Mouse (Mus musculus) bone marrow, adult 2 months (tissue): Measurements from ENCODE around the gene Trpv2. TPM values are rescaled to one million over a fixed set of nuclear protein-coding genes. Genes with fewer than 3 reads are reported as not detected.

Experiments
- H3K27ac ChIP-seq: fragments of 200-500 bp; 2 replicates; pipeline ENCODE4 v1.5.1; 2012; ENCODE audit warnings: low read depth, mild to moderate bottlenecking, control low read depth, inconsistent platforms, low read length; ENCODE audit not compliant: control insufficient read depth, poor library complexity, insufficient read depth
- H3K4me1 ChIP-seq: fragments of 200-500 bp; 2 replicates; pipeline ENCODE4 v1.6.1; 2011; ENCODE audit warnings: low read length; ENCODE audit not compliant: control insufficient read depth, insufficient read depth
- H3K4me3 ChIP-seq: fragments of 200-500 bp; replicated peaks from 2 replicates; pipeline ENCODE3; 2011; ENCODE audit warnings: mild to moderate bottlenecking, low read depth, low read length, control low read depth; ENCODE audit not compliant: control insufficient read depth
- CTCF ChIP-seq: fragments of 200-500 bp; IDR thresholded peaks from 2 replicates; pipeline ENCODE4 v1.5.1; 2011; ENCODE audit warnings: low read length, control low read depth; ENCODE audit not compliant: control insufficient read depth, insufficient read depth
- POLR2A ChIP-seq: fragments of 200-500 bp; IDR thresholded peaks from 2 replicates; pipeline ENCODE4 v1.6.1; 2011; ENCODE audit warnings: low read depth, mild to moderate bottlenecking, control low read depth, low read length, borderline replicate concordance; ENCODE audit not compliant: control insufficient read depth
- WGBS: fragments of 180-500 bp; shearing (Covaris S2); methylation state at CpG from one replicate; pipeline ENCODE4 v1.1.7; 2018; 5-methylcytosine and 5-hydroxymethylcytosine counted together
- polyA plus RNA-seq: library from polyadenylated mRNA; stranded (reverse); fragments of >200 nt; gene quantifications from 2 replicates; pipeline ENCODE4 v1.2.4, GENCODE M21; 2011; ENCODE audit warnings: low replicate concordance; ENCODE audit not compliant: missing spikeins, insufficient read depth, insufficient read length

Gene Trpv2
- polyA plus RNA-seq, 1 experiment = 22.0 TPM

DNA sequence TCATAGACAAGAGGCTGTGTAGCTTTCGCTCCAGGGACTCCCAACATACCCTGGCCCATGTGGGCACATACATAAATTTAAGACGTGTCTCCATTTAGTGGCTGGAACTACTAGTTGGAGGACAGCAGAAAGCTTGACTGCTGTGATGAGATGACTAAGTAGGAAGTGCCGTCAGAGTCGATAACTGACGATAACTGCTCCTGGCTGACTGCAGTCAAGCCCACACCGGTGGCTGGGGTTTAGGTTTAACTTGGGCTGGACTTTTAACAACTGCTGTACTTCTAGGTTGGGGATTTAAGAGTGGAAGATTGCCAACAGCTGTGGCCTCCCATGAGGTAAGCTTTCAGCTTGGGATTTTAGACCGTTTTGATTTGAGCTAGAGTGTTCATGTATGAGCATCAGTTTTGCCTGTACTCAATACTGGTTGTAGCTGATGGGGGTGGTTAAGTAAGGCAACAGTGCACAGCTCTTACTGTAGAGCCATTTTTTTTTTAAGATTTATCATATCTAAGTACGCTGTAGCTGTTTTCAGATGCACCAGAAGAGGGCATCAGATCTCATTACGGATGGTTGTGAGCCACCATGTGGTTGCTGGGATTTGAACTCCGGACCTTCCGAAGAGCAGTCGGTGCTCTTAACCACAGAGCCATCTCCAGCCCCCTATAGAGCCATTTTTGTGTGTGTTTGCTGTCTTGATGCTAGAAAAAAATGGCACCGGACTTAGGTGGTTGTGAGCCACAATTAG, 29.2 kb downstream of the Trpv2 start:
- H3K4me1 ChIP-seq = no peaks in the 10 kb centered on the region; the same call in 1 of the 2 replicates
- H3K4me3 ChIP-seq = peak overlapping the region; percentile 80
- TF ChIP-seq CTCF (no peak), POLR2A (no peak)
- WGBS = under 1% methylated on average over 13 of the region's 13 CpGs
- H3K27ac ChIP-seq = peak overlapping the region; percentile 95

DNA sequence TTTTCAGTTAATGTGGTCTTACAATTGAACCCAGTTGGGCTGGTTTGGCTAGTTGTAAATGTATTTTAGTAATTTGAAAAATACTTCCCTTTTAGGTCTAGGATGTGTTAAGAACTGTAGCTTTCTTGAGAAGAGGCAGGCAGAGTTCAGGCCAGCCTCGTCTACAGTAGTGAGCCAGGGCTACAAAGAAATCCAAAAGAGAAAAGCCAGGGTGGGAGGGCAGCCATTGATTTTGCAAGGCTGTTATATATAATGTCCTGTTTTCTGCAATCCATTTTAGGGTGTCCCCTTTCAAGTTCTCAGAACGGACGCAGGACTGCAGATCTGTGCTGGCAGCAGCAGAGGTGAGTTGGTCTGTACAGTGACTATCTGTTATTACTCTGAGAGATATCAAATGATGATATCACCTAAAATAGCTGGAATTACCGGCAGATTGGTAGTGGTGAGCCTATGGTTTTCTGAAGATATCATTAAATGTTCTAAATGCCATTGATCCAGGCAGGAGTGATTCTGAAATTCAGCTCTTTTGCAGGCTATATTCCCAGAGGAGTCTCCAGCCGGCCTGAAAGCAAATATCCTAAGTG, 29.9 kb downstream of the Trpv2 start:
- no peaks in the 10 kb centered on the region; the same call in 1 of the 2 replicates for H3K4me1 ChIP-seq
- WGBS = 26% methylated on average over 5 of the region's 5 CpGs
- TF ChIP-seq POLR2A (no peak), CTCF (no peak)
- H3K4me3 ChIP-seq = peak overlapping the region; percentile 36
- H3K27ac ChIP-seq = no peak overlapping the region

DNA sequence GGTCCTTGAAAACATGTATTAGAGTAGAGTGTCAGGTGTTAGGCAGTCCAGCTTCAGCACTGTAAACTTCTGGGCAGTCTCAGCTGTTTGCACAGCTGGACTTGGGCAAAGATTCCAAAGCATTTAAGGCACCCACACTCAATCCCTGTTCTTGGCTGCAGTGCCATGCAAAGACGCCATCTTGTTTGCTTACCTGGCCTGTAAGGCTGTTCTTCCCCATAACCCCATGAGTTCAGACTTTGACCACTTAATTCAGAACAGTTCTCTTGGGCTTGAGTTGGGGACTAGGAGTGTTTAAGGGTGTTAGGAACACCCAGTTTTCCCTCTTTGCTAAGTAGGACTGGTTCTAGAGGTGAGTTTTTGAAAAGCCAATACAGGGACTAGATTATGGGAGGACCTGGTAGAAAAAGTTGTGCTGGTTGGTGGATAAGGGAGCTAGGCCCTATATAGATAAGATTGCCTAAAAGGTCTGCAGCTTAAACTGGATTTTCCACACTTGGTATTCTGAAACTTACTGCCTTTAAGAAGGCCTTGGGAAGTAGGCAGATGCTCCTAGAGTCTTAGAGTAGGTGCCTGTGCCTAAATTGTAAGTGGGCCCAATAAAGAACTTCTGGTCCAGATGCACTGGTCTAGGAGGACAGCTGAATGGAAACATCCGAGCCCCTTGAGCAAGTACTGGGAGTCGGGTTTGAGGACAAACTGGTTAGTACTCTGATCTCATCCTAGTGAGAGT, 30.8 kb downstream of the Trpv2 start:
- Histone ChIP-seq H3K4me3 (no peak overlapping the region), H3K4me1 (no peaks in the 10 kb centered on the region; the same call in 1 of the 2 replicates), H3K27ac (no peak overlapping the region)
- TF ChIP-seq POLR2A (no peak), CTCF (no peak)
- 66% methylated on average over 3 of the region's 3 CpGs for WGBS

DNA sequence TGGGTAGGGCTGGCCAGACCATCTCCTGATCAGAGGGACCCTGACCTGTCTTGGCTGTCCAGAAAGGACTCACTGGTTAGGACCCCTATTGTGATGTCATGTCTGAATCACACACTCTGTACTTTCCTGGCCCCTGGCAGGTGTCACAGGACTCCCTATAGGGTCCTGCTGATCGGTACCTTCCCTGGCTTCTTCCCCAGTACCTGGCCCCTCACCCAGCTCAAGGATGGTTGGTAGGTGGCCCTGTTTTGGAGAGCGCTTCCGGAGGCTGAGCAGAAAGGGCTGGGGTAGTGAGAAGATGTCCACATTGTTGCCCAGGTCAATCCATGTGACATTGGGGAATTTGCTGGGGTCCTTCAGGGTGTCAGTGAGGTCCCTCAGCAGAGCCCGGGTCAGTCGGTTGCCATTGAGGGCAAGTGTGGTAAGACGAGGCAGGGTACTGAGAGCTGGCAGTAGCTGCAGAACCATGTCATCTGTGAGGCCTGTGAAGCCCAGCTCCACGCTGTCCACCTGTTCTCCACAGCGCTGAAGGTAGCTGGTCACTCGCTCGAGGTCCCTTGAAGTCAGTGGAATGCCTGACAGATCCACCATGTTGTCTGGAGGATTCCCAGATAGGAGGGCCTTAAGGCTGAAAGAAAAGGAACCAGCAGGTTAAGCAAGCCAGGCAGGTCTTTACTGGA, 31.5 kb downstream of the Trpv2 start:
- no peak overlapping the region for H3K4me3 ChIP-seq
- no peak overlapping the region for H3K27ac ChIP-seq
- no peaks in the 10 kb centered on the region; the same call in 1 of the 2 replicates for H3K4me1 ChIP-seq
- no peak for TF ChIP-seq POLR2A
- WGBS = 77% methylated on average over 10 of the region's 10 CpGs

DNA sequence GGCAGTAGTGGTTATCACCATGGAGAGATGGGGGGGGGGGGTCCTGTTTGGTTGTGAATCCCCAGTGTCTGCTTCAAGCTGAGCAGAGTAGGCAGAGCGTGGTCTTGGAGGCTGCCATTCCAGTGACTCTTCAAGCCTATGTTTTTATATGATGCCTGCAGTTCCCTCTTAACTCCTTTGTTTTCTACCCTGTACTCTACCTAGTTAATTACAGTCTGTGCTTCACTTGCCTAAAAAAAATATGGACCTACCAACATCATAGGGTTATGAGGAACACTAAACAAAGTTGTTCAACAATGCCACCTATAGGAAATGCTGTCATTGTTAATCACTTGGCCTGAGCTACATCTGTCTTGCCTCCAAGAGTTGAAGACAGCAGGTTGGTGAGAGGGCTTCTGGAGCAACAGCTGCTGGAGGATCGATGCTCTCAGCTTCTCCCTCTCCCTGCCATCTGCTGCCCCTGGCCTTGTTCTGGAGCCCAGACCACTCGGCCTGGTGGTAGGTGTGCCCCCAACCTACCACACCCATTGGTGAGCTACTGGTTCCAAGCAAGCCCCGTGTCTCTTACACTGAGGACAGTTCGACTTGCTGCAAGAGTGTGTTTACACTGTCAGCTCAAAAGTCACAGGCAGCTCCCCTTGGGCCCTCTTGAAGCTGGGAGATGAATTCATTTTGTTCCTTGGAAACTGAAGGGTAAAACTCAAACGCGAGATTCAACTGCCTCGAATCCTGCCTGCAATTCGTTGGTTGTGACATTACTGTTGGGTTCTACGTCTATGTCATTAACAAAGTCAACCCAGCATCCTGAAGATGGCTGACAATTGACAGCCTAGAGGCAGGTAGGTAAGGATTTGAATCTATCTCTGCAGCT, 32.2 kb downstream of the Trpv2 start:
- TF ChIP-seq POLR2A = no peak
- no peak for TF ChIP-seq CTCF
- 64% methylated on average over 10 of the region's 10 CpGs for WGBS
- H3K27ac ChIP-seq = no peak overlapping the region
- no peaks in the 10 kb centered on the region; the same call in 1 of the 2 replicates for H3K4me1 ChIP-seq
- no peak overlapping the region for H3K4me3 ChIP-seq

DNA sequence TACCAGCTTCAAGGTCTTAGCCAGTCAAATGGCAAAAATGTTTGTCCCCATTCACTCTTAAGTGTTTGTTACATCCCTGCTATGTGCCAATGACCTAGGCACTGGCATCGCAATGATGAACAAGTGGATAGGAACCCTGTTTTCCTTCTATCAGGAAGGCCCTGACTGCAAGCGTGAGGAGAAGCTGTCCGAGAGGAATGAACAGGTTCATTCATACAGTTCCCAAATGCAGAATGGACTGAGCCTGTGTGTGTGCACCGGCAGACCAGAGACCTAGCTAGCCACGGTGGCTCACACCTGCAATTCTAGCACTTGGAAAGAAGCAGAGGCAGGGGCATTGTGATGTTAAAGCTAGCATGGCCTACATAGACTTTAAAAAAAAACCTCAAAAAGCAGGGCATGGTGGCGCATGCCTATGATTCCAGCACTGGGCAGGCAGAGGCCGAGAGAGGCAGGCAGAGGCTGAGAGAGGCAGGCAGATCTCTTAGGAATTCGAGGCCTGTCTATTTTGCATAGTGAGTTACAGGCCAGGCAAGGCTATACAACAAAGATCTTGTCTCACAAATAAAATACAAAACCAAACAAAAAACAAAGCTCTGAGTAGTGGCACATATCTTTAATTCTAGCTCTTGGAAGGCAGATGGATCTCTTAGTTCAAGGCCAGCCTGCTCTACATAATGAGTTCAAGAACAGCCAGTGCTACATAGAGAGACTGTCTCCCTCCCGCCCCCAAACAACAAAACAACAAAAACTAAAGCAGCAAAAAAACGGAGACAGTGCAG, 33.1 kb downstream of the Trpv2 start:
- TF ChIP-seq CTCF (no peak), POLR2A (no peak)
- H3K4me3 ChIP-seq = no peak overlapping the region
- H3K4me1 ChIP-seq = no peaks in the 10 kb centered on the region; the same call in 1 of the 2 replicates
- H3K27ac ChIP-seq = no peak overlapping the region
- WGBS = 80% methylated on average over 10 of the region's 10 CpGs

DNA sequence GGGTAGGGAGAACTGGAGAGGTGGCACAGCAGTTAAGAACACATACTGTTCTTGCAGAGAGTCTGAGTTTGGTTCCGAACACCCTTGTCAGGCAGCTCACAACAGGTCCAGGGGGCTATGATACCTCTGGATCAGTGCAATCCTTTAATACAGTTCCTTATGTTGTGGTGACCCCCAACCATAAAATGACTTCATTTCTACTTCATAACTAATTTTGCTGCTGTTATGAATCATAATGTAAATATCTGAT, 33.6 kb downstream of the Trpv2 start:
- H3K4me1 ChIP-seq = no peaks in the 10 kb centered on the region; the same call in 1 of the 2 replicates
- TF ChIP-seq CTCF (no peak), POLR2A (no peak)
- H3K27ac ChIP-seq = no peak overlapping the region
- WGBS = 92% methylated on average over 1 of the region's 1 CpGs
- H3K4me3 ChIP-seq = no peak overlapping the region
